Mouse (Mus musculus) myocyte (in vitro differentiated cells): ENCODE measurements at regions not wholly inside any gene's neighbourhood (a gene's known extent, or its start where the extent isn't known, plus 50 kb on each side); places are given as distances from the start of the nearest gene placed in this dataset.

Source experiments
- CEBPB ChIP-seq: IDR thresholded peaks from 2 replicates; pipeline ENCODE4 v1.6.1; 2011; ENCODE audit warnings: mild to moderate bottlenecking, moderate library complexity; ENCODE audit not compliant: poor library complexity, insufficient read depth, severe bottlenecking
- POLR2A ChIP-seq: IDR thresholded peaks from one replicate; pipeline ENCODE4 v1.6.1; 2011; ENCODE audit warnings: low read depth, mild to moderate bottlenecking, control low read depth, moderate library complexity; ENCODE audit not compliant: insufficient read length
- REST ChIP-seq: IDR thresholded peaks from one replicate; pipeline ENCODE4 v1.6.1; 2011; ENCODE audit warnings: mild to moderate bottlenecking, control low read depth, moderate library complexity; ENCODE audit not compliant: insufficient read depth, insufficient read length
- TCF12 ChIP-seq: IDR thresholded peaks from one replicate; pipeline ENCODE4 v1.6.1; 2011; ENCODE audit warnings: mild to moderate bottlenecking, control low read depth; ENCODE audit not compliant: poor library complexity, insufficient read depth, severe bottlenecking
- TCF3 ChIP-seq: IDR thresholded peaks from one replicate; pipeline ENCODE4 v1.6.1; 2011; ENCODE audit warnings: low read depth, control low read depth; ENCODE audit not compliant: insufficient read length
- USF1 ChIP-seq: IDR thresholded peaks from one replicate; pipeline ENCODE4 v1.6.1; 2011; ENCODE audit warnings: low read depth, mild to moderate bottlenecking, control low read depth, moderate library complexity

GRCm38 (mm10) chrX:166805480-166805879, 220.0 kb upstream of the Egfl6 start:
- TF ChIP-seq USF1 (no peak), POLR2A (no peak), TCF12 (peak; percentile 81), CEBPB (peak; percentile 61; the same call in 1 of the 2 replicates), REST (no peak), TCF3 (peak; percentile 37)
